Mouse (Mus musculus) myocyte (in vitro differentiated cells): ENCODE results near the gene Utp3.

ENCODE experiments used
- E2F4 ChIP-seq: IDR thresholded peaks from one replicate; pipeline ENCODE4 v1.6.1; 2011; ENCODE audit warnings: mild to moderate bottlenecking, control low read depth, moderate library complexity; ENCODE audit not compliant: insufficient read depth
- MAX ChIP-seq: IDR thresholded peaks from one replicate; pipeline ENCODE4 v1.6.1; 2011; ENCODE audit warnings: low read depth, mild to moderate bottlenecking, control low read depth
- POLR2A ChIP-seq: IDR thresholded peaks from one replicate; pipeline ENCODE4 v1.6.1; 2011; ENCODE audit warnings: low read depth, mild to moderate bottlenecking, control low read depth, moderate library complexity; ENCODE audit not compliant: insufficient read length
- TCF12 ChIP-seq: IDR thresholded peaks from one replicate; pipeline ENCODE4 v1.6.1; 2011; ENCODE audit warnings: mild to moderate bottlenecking, control low read depth; ENCODE audit not compliant: poor library complexity, insufficient read depth, severe bottlenecking
- USF1 ChIP-seq: IDR thresholded peaks from one replicate; pipeline ENCODE4 v1.6.1; 2011; ENCODE audit warnings: low read depth, mild to moderate bottlenecking, control low read depth, moderate library complexity

DNA sequence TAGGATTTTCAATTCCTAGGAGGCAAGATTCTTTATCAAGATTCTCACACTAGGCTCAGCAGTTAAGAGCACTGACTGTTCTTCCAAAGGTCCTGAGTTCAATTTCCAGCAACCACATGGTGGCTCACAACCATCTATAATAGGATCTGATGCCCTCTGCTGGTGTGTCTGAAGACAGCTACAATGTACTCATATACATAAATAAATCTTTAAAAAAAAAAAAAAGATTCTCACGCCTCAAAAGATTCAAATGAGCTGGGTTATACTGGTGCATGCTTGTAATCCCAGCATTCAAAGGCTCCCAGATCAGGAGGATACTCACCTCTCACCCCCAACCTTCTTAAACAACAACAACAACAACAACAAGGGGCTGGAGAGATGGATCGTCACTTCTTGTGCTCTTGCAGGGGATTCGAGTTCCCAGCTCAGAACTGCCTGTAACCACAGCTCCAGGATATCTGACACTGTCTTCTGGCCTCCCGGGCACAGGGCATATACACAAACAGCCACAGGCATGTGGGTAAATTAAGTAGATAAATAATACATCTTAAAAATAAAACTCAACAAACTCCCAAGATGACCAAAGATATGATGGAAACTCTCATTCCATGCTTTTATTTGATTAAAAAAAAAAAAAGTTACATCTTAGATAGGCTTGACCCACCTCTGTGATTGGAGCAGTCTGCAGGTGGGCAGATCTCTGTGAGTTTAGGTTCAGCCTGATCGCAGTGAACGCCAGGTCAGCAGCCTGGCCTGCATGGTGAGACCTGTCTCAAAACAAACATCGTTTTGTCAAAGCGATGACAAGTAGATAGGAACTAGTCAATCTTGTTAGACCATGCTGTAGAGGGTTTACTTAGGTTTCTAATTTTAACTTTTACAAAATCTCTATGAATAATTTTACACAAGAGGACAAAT lies 8.9 kb downstream of the Utp3 start:
- TF ChIP-seq POLR2A: no peak
- no peak for TF ChIP-seq E2F4
- TF ChIP-seq TCF12: no peak
- no peak for TF ChIP-seq MAX
- no peak for TF ChIP-seq USF1
